Mouse (Mus musculus) liver, postnatal 0 days (tissue): ENCODE results near the gene Ibtk. TPM values are rescaled to one million over a fixed set of nuclear protein-coding genes. Genes with fewer than 3 reads are reported as not detected.

Experiments used
- ATAC-seq: fragments of 200-750 bp; cut with Nextera tagmentation; 2 replicates; pipeline ENCODE4 v1.8.0; 2017; ENCODE audit warnings: mild to moderate bottlenecking, moderate library complexity
- DNase-seq: peaks from one replicate; pipeline ENCODE4 v3.0.0-alpha.2; 2016
- H3K27ac ChIP-seq: fragments of 300-500 bp; sonication (generic); 2 replicates; pipeline ENCODE4 v1.5.1; 2014; ENCODE audit warnings: antibody characterized with exemption, moderate library complexity, mild to moderate bottlenecking, low read depth
- H3K27me3 ChIP-seq: fragments of 300-500 bp; sonication (generic); 2 replicates; pipeline ENCODE4 v1.6.1; 2014; ENCODE audit warnings: low read length, control low read depth, mixed read lengths; ENCODE audit not compliant: insufficient read depth
- H3K36me3 ChIP-seq: fragments of 300-500 bp; sonication (generic); replicated peaks from 2 replicates; pipeline ENCODE4 v1.6.1; 2014; ENCODE audit warnings: mild to moderate bottlenecking, control low read depth, low read length, moderate library complexity, mixed read lengths; ENCODE audit not compliant: insufficient read depth
- H3K4me1 ChIP-seq: fragments of 300-500 bp; sonication (generic); 2 replicates; pipeline ENCODE4 v1.6.1; 2014; ENCODE audit warnings: antibody characterized with exemption, mild to moderate bottlenecking, control low read depth; ENCODE audit not compliant: insufficient read depth
- H3K4me2 ChIP-seq: fragments of 300-500 bp; sonication (generic); 2 replicates; pipeline ENCODE4 v1.6.1; 2014; ENCODE audit warnings: low read depth, mild to moderate bottlenecking, low read length, moderate library complexity, mixed read lengths
- H3K4me3 ChIP-seq: fragments of 300-500 bp; sonication (generic); 2 replicates; pipeline ENCODE4 v1.5.1; 2014; ENCODE audit warnings: low read depth, low read length
- H3K9ac ChIP-seq: fragments of 300-500 bp; sonication (generic); replicated peaks from 2 replicates; pipeline ENCODE4 v1.6.1; 2014; ENCODE audit warnings: mild to moderate bottlenecking, moderate library complexity
- H3K9me3 ChIP-seq: fragments of 300-500 bp; sonication (generic); 2 replicates; pipeline ENCODE4 v1.6.1; 2016; ENCODE audit warnings: mild to moderate bottlenecking, control low read depth, low read length, mixed read lengths
- CTCF ChIP-seq: sonication (generic); IDR thresholded peaks from 2 replicates; pipeline ENCODE4 v1.5.1; 2016; ENCODE audit warnings: antibody characterized with exemption, low read depth
- EP300 ChIP-seq: IDR thresholded peaks from 2 replicates; pipeline ENCODE4 v1.6.1; 2016; ENCODE audit warnings: antibody characterized with exemption, low read depth, mild to moderate bottlenecking
- WGBS: fragments of 180-500 bp; shearing (Covaris S2); extraction: QIAGEN DNeasy Blood & Tissue Kit; methylation state at CpG from one replicate; pipeline ENCODE4 v1.1.7; 2014; ENCODE audit not compliant: insufficient replicate concordance; 5-methylcytosine and 5-hydroxymethylcytosine counted together
- polyA plus RNA-seq: library from polyadenylated mRNA; unstranded; fragments of >200 nt; fragmentation: Nextera tagmentation; extraction: Ambion mirVana; gene quantifications from 2 replicates; pipeline ENCODE4 v1.2.1, GENCODE M21; 2015

The Ibtk gene
- polyA plus RNA-seq, 1 experiment from 2014 or later, result 19.4 TPM

- TF ChIP-seq CTCF, result no peak
- TF ChIP-seq EP300, result no peak
- ATAC-seq (no peak), DNase-seq (no peak)
- H3K36me3 ChIP-seq, result no peaks in the 10 kb centered on the region
- H3K27ac ChIP-seq, result no peak overlapping the region
- no peak overlapping the region for H3K9ac ChIP-seq
- no peak overlapping the region for H3K4me2 ChIP-seq
- 28% methylated on average over 8 of the region's 8 CpGs for WGBS
- no peaks in the 10 kb centered on the region for H3K9me3 ChIP-seq
- no peaks in the 10 kb centered on the region for H3K27me3 ChIP-seq
- no peak overlapping the region for H3K4me3 ChIP-seq
- H3K4me1 ChIP-seq, result no peaks in the 10 kb centered on the region
These were observed 86.0 kb downstream of the Ibtk start for GRCm38 (mm10) chr9:85663091-85663490.

DNA sequence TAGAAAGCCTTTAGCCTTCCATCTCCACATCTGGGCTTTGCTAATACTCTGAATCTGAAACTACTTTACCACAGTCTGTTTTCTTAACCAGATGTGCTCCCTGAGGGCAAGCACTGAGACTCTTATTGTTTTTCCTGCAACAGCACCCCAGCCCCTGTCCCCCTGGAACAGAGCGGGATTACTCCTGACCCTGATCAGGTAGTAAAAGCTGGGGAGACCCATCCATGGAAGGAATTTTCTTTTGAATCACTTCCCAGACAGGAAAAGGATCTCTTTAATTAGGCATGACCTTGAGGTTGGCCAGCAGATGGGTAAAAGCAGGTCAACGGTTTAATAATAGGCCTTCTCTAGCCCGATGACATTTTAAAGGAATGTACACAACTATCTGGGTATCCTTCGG is 95.7 kb downstream of the Ibtk start:
- Histone ChIP-seq H3K4me1 (no peaks in the 10 kb centered on the region), H3K36me3 (no peaks in the 10 kb centered on the region), H3K27ac (no peak overlapping the region), H3K27me3 (no peaks in the 10 kb centered on the region), H3K9ac (no peak overlapping the region), H3K4me2 (no peak overlapping the region), H3K4me3 (no peak overlapping the region), H3K9me3 (peaks cover 3% of the 10 kb centered on the region)
- 78% methylated on average over 4 of the region's 4 CpGs for WGBS
- TF ChIP-seq EP300 (no peak), CTCF (no peak)
- DNase-seq (no peak), ATAC-seq (no peak)

GRCm38 (mm10) chr9:85638276-85638675 is 110.9 kb downstream of the Ibtk start:
- no peaks in the 10 kb centered on the region for H3K27me3 ChIP-seq
- ATAC-seq (no peak), DNase-seq (no peak)
- no peaks in the 10 kb centered on the region for H3K9me3 ChIP-seq
- no peak overlapping the region for H3K9ac ChIP-seq
- no peak overlapping the region for H3K4me3 ChIP-seq
- H3K4me1 ChIP-seq, result no peaks in the 10 kb centered on the region
- no peaks in the 10 kb centered on the region for H3K36me3 ChIP-seq
- WGBS, result 66% methylated on average over 2 of the region's 2 CpGs
- H3K4me2 ChIP-seq, result no peak overlapping the region
- H3K27ac ChIP-seq, result no peak overlapping the region
- no peak for TF ChIP-seq EP300
- no peak for TF ChIP-seq CTCF

Other genes with a start within 250 kb of the Ibtk start
- gene Tpbg, start 93.0 kb upstream of the Ibtk start, polyA plus RNA-seq, result 0.14 and 0.24 TPM in 2 replicates